Comparison of ENCODE assay signal across 11 mouse cellular contexts in the genomic region with DNA sequence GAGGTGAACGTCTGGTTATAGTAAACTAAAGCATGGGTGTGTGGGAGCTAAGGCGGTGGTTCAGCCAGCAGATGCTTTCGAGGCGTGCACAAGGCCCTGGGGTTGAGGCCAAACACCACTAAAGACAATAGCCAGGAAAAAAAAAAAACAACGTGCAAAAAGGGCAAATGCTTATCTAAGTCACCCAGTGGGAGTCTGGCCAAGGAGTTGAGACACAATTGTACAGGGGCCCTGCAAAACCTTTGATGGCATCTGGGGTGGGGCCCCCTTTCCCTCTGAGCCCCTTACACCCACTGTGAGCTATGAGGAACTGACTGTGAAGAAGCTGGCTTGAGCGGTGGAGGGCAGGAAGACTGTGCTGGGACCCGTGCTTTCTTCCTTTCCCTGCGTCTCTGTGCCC. TPM values are rescaled to one million over a fixed set of nuclear protein-coding genes. Genes with fewer than 3 reads are reported as not detected.
DNase-seq lines count a peak whose midpoint lies in the region; ATAC-seq and TF ChIP-seq lines count a peak whose summit lies in the region.
"Had no signal": no experiment of that assay in that cellular context is flagged by ENCODE, and none has a peak within 500 bp of the region (broad histone marks: within the 10 kb centered on the region; RNA-seq: fewer than 3 reads in every experiment).

No protein-coding gene starts in this region.

- intact Hi-C loops in left cerebral cortex, postnatal 4 days (cut with DNase I): no loop called here

- no peak for TF ChIP-seq CTCF in thymus, adult 2 months (IDR thresholded peaks at IDR 0.05; ENCODE audit: borderline replicate concordance, control insufficient read depth, extremely low read depth, insufficient read depth, low read length, poor library complexity)
- TF ChIP-seq CTCF in liver, postnatal 0 days (IDR thresholded peaks at IDR 0.05; ENCODE audit: low read depth): no peak

- 20% methylated on average over 8 of the region's 8 CpGs for WGBS in thymus, adult 2 months
- 15% methylated on average over 8 of the region's 8 CpGs for WGBS in heart, embryonic 14.5 days
- WGBS in liver, postnatal 0 days (ENCODE audit: insufficient replicate concordance): 13% methylated on average over 8 of the region's 8 CpGs
- 29% methylated on average over 8 of the region's 8 CpGs for WGBS in neural tube, embryonic 15.5 days

- H3K4me3 ChIP-seq in thymus, adult 2 months (ENCODE audit: control insufficient read depth, insufficient read depth, low read length): no peak overlapping the region
- no peak overlapping the region for H3K4me3 ChIP-seq in heart, embryonic 14.5 days (ENCODE audit: control insufficient read depth in 1 of 2, insufficient read depth in 1 of 2, low read depth in 1 of 2, low read length in 2 of 2)
- H3K4me3 ChIP-seq in liver, postnatal 0 days (ENCODE audit: low read depth, low read length): no peak overlapping the region
- H3K4me3 ChIP-seq in neural tube, embryonic 15.5 days (replicated peaks): no peak overlapping the region
- H3K4me3 ChIP-seq: forebrain, embryonic 15.5 days; hindbrain, embryonic 15.5 days had no signal

- ATAC-seq in heart, embryonic 14.5 days (ENCODE audit: insufficient number of reproducible peaks, insufficient read depth, low FRiP score, low read depth): 0 out of 2 replicates have a peak, but pooled peaks have one; percentile 11
- peak; percentile 58 for ATAC-seq in liver, postnatal 0 days
- ATAC-seq in neural tube, embryonic 15.5 days (ENCODE audit: low FRiP score): no peak
- ATAC-seq: forebrain, embryonic 15.5 days; midbrain, embryonic 16.5 days had no signal

- H3K9me3 ChIP-seq in heart, embryonic 14.5 days (ENCODE audit: control insufficient read depth, low read length): no peaks in the 10 kb centered on the region
- no peaks in the 10 kb centered on the region for H3K9me3 ChIP-seq in liver, postnatal 0 days (ENCODE audit: low read length)
- no peaks in the 10 kb centered on the region for H3K9me3 ChIP-seq in neural tube, embryonic 15.5 days (replicated peaks)
- H3K9me3 ChIP-seq: forebrain, embryonic 15.5 days; hindbrain, embryonic 15.5 days had no signal

- H3K4me2 ChIP-seq in heart, embryonic 14.5 days (ENCODE audit: low read length): 0 out of 2 replicates have a peak overlapping the region, but pooled peaks have one; percentile 7
- 0 out of 2 replicates have a peak overlapping the region, but pooled peaks have one; percentile 18 for H3K4me2 ChIP-seq in liver, postnatal 0 days (ENCODE audit: low read depth, low read length)
- no peak overlapping the region for H3K4me2 ChIP-seq in neural tube, embryonic 15.5 days
- H3K4me2 ChIP-seq: forebrain, embryonic 15.5 days; hindbrain, embryonic 15.5 days had no signal

- peaks cover 37% of the 10 kb centered on the region for H3K4me1 ChIP-seq in thymus, adult 2 months (replicated peaks; ENCODE audit: control insufficient read depth, insufficient read depth, low read length)
- H3K4me1 ChIP-seq in heart, embryonic 14.5 days (ENCODE audit: control insufficient read depth in 2 of 2, insufficient read depth in 2 of 2, low read length in 2 of 2): peaks cover 13 to 22% of the 10 kb centered on the region in 2 experiments
- H3K4me1 ChIP-seq in liver, postnatal 0 days (ENCODE audit: insufficient read depth): peaks cover 19% of the 10 kb centered on the region
- H3K4me1 ChIP-seq in neural tube, embryonic 15.5 days: peaks cover 11% of the 10 kb centered on the region

- no peak overlapping the region for H3K9ac ChIP-seq in heart, embryonic 14.5 days (ENCODE audit: low read length)
- H3K9ac ChIP-seq in liver, postnatal 0 days (replicated peaks): no peak overlapping the region
- H3K9ac ChIP-seq in neural tube, embryonic 15.5 days (replicated peaks): no peak overlapping the region
- H3K9ac ChIP-seq: forebrain, embryonic 15.5 days; hindbrain, embryonic 15.5 days had no signal

- H3K27me3 ChIP-seq in thymus, adult 2 months (ENCODE audit: control insufficient read depth, insufficient read depth, low read length): no peaks in the 10 kb centered on the region; the same call in 1 of the 2 replicates
- H3K27me3 ChIP-seq in heart, embryonic 14.5 days (ENCODE audit: control insufficient read depth, insufficient read depth, low read length): no peaks in the 10 kb centered on the region
- peaks cover 7% of the 10 kb centered on the region for H3K27me3 ChIP-seq in liver, postnatal 0 days (ENCODE audit: insufficient read depth, low read length)
- H3K27me3 ChIP-seq in neural tube, embryonic 15.5 days (replicated peaks): peaks cover 12% of the 10 kb centered on the region
- H3K27me3 ChIP-seq: forebrain, embryonic 15.5 days had no signal

- H3K36me3 ChIP-seq in thymus, adult 2 months (ENCODE audit: control insufficient read depth, insufficient read depth, low read length): no peaks in the 10 kb centered on the region
- H3K36me3 ChIP-seq in heart, embryonic 14.5 days (ENCODE audit: control insufficient read depth, insufficient read depth, low read length): no peaks in the 10 kb centered on the region
- H3K36me3 ChIP-seq in liver, postnatal 0 days (replicated peaks; ENCODE audit: insufficient read depth, low read length): no peaks in the 10 kb centered on the region
- H3K36me3 ChIP-seq in neural tube, embryonic 15.5 days: no peaks in the 10 kb centered on the region
- H3K36me3 ChIP-seq: forebrain, embryonic 15.5 days; hindbrain, embryonic 15.5 days had no signal

- peak; percentile 17 for DNase-seq in thymus, postnatal 14 days
- no peak for DNase-seq in thymus, adult 2 months
- DNase-seq in liver, postnatal 0 days: no peak
- no peak for DNase-seq in cerebellum, adult 11-12 months
- DNase-seq in left cerebral cortex, postnatal 4 days: no peak

- no peak for TF ChIP-seq POLR2A in thymus, adult 2 months (IDR thresholded peaks at IDR 0.05; ENCODE audit: control insufficient read depth, extremely low read depth, insufficient read depth, low read length, poor library complexity)

- TF ChIP-seq EP300 in liver, postnatal 0 days (IDR thresholded peaks at IDR 0.05; ENCODE audit: low read depth): 0 out of 2 replicates have a peak, but pooled peaks have one; percentile 32

- no peak overlapping the region for H3K27ac ChIP-seq in thymus, adult 2 months (ENCODE audit: control insufficient read depth, insufficient read depth, low read length)
- H3K27ac ChIP-seq in heart, embryonic 14.5 days (replicated peaks in 1 of 2; ENCODE audit: control insufficient read depth in 1 of 2, insufficient read depth in 1 of 2, low read depth in 2 of 2, low read length in 2 of 2): 0 out of 4 replicates have a peak overlapping the region, but pooled peaks of 1 of the 2 experiments have one; percentile 28
- 0 out of 2 replicates have a peak overlapping the region, but pooled peaks have one; percentile 16 for H3K27ac ChIP-seq in liver, postnatal 0 days (ENCODE audit: low read depth)
- H3K27ac ChIP-seq in neural tube, embryonic 15.5 days (replicated peaks): no peak overlapping the region
- H3K27ac ChIP-seq: forebrain, embryonic 15.5 days; hindbrain, embryonic 15.5 days had no signal

RNA-seq across cellular contexts. Expression of a gene that starts 0.9 kb away (rescaled TPM):
- 37.5 and 40.5 TPM in 2 replicates for polyA plus RNA-seq in thymus, adult 2 months (2012; rRNA removed)
- 0.07 and 0.23 TPM in 2 replicates for polyA plus RNA-seq in heart, embryonic 14.5 days (2014; fragmentation: Nextera tagmentation; extraction: Ambion mirVana)
- polyA plus RNA-seq in liver, postnatal 0 days (2015; fragmentation: Nextera tagmentation; extraction: Ambion mirVana): 0.13 and 0.18 TPM in 2 replicates
- total RNA-seq in left cerebral cortex, postnatal 4 days (2021): under 1 TPM in 1 of 2 experiments, not detected in 1; 0.74 TPM
- polyA plus RNA-seq in neural tube, embryonic 15.5 days (2015; fragmentation: Nextera tagmentation; extraction: Ambion mirVana): 0.28 and 1.3 TPM in 2 replicates
- total RNA-seq: left cerebral cortex, adult 18-20 months had no signal
- polyA plus RNA-seq: forebrain, embryonic 15.5 days; midbrain, embryonic 16.5 days had no signal

RNA-seq across cellular contexts. Expression of a gene that starts 4.7 kb away (rescaled TPM):
- polyA plus RNA-seq in thymus, adult 2 months (2012; rRNA removed): 6.8 and 7.2 TPM in 2 replicates
- 20.8 and 25.8 TPM in 2 replicates for polyA plus RNA-seq in heart, embryonic 14.5 days (2014; fragmentation: Nextera tagmentation; extraction: Ambion mirVana)
- 1.3 and 1.5 TPM in 2 replicates for polyA plus RNA-seq in liver, postnatal 0 days (2015; fragmentation: Nextera tagmentation; extraction: Ambion mirVana)
- total RNA-seq in left cerebral cortex, postnatal 4 days (2021): 1 to 10 TPM; 4.9 to 5.5 TPM
- polyA plus RNA-seq in neural tube, embryonic 15.5 days (2015; fragmentation: Nextera tagmentation; extraction: Ambion mirVana): 6.2 and 13.2 TPM in 2 replicates

RNA-seq across cellular contexts. Expression of a gene that starts 46.5 kb away (rescaled TPM):
- 3.1 and 4.9 TPM in 2 replicates for polyA plus RNA-seq in thymus, adult 2 months (2012; rRNA removed)
- 27.8 and 28.2 TPM in 2 replicates for polyA plus RNA-seq in heart, embryonic 14.5 days (2014; fragmentation: Nextera tagmentation; extraction: Ambion mirVana)
- 3.5 and 4.5 TPM in 2 replicates for polyA plus RNA-seq in liver, postnatal 0 days (2015; fragmentation: Nextera tagmentation; extraction: Ambion mirVana)
- 100 to 1,000 TPM; 181 to 191 TPM for total RNA-seq in left cerebral cortex, postnatal 4 days (2021)
- 100 and 116 TPM in 2 replicates for polyA plus RNA-seq in neural tube, embryonic 15.5 days (2015; fragmentation: Nextera tagmentation; extraction: Ambion mirVana)

RNA-seq across cellular contexts. Expression of a gene that starts 51.9 kb away (rescaled TPM):
- 146 and 166 TPM in 2 replicates for polyA plus RNA-seq in thymus, adult 2 months (2012; rRNA removed)
- 2.7 and 2.9 TPM in 2 replicates for polyA plus RNA-seq in heart, embryonic 14.5 days (2014; fragmentation: Nextera tagmentation; extraction: Ambion mirVana)
- polyA plus RNA-seq in liver, postnatal 0 days (2015; fragmentation: Nextera tagmentation; extraction: Ambion mirVana): 34.0 and 35.4 TPM in 2 replicates
- 100 to 1,000 TPM; 125 to 153 TPM for total RNA-seq in left cerebral cortex, postnatal 4 days (2021)
- polyA plus RNA-seq in neural tube, embryonic 15.5 days (2015; fragmentation: Nextera tagmentation; extraction: Ambion mirVana): 80.9 and 96.9 TPM in 2 replicates

Comparison
In these comparisons a context has a peak if more than half of its experiments do, and no peak if none do; other contexts are left out.
1. RNA of a gene that starts 0.9 kb away (polyA plus RNA-seq): 37.5 to 40.5 TPM in thymus, adult 2 months; 0.28 to 1.3 TPM in neural tube, embryonic 15.5 days, 0.13 to 0.18 TPM in liver, postnatal 0 days and 0.07 to 0.23 TPM in heart, embryonic 14.5 days; every median in the first group is over 10 times any median in the second.